Mouse (Mus musculus) lung, postnatal 4 days (tissue): ENCODE data around the gene Pcif1.
"Not testable (repeated sequence)": the region's sequence is repeated elsewhere in the genome, so short reads cannot be mapped to it uniquely, and the experiment has no call there.

Source experiments
- DNase-seq, 2 experiments: peaks; one replicate each; pipeline ENCODE4 v3.0.0; 2021

The Pcif1 gene

GRCm38 (mm10) chr2:164879228-164879567 is at the start of gene Pcif1:
Gene Pcif1 (plus strand): TSS chr2:164879304.
- DNase-seq: peak; percentile 93 to 95

- no peak for DNase-seq
Observed at GRCm38 (mm10) chr2:164831029-164831428, 48.1 kb upstream of the Pcif1 start.

GRCm38 (mm10) chr2:164832032-164832747 is 46.9 kb upstream of the Pcif1 start:
- no peak for DNase-seq

GRCm38 (mm10) chr2:164832748-164833301 is 46.3 kb upstream of the Pcif1 start, which contains the start of gene Ctsa:
Gene Ctsa (plus strand): TSS chr2:164832873.
- peak; percentile 87 for DNase-seq

- DNase-seq: peak; percentile 92 to 93
Observed at GRCm38 (mm10) chr2:164833314-164833959, 45.7 kb upstream of the Pcif1 start, which contains the start of gene Neurl2. Gene Neurl2 (minus strand): TSS chr2:164833456.

- peak in 1 of 2 experiments; percentile 26 for DNase-seq
Observed at GRCm38 (mm10) chr2:164834531-164834930, 44.6 kb upstream of the Pcif1 start.

GRCm38 (mm10) chr2:164835164-164835563 is 43.9 kb upstream of the Pcif1 start:
- peak in 1 of 2 experiments; percentile 20 for DNase-seq

- no peak for DNase-seq
Observed at GRCm38 (mm10) chr2:164845782-164846181, 33.3 kb upstream of the Pcif1 start.

GRCm38 (mm10) chr2:164850061-164850460 is 29.0 kb upstream of the Pcif1 start:
- no peak for DNase-seq

GRCm38 (mm10) chr2:164855572-164855971 is 23.5 kb upstream of the Pcif1 start:
- not testable (repeated sequence) for DNase-seq

- peak; percentile 27 to 50 for DNase-seq
Observed at GRCm38 (mm10) chr2:164856309-164857100, 22.6 kb upstream of the Pcif1 start.

GRCm38 (mm10) chr2:164857101-164857821 is 21.8 kb upstream of the Pcif1 start, which contains the start of gene Pltp:
Gene Pltp (minus strand): TSS chr2:164857711.
- DNase-seq: peak; percentile 80 to 84

- no peak for DNase-seq
Observed at GRCm38 (mm10) chr2:164857842-164858553, 21.1 kb upstream of the Pcif1 start.

GRCm38 (mm10) chr2:164859155-164859554 is 19.9 kb upstream of the Pcif1 start:
- DNase-seq: no peak

GRCm38 (mm10) chr2:164859640-164860432 is 19.3 kb upstream of the Pcif1 start:
- DNase-seq: no peak

- DNase-seq: no peak
Observed at GRCm38 (mm10) chr2:164861094-164861493, 18.0 kb upstream of the Pcif1 start.

- peak; percentile 87 to 92 for DNase-seq
Observed at GRCm38 (mm10) chr2:164862179-164862861, 16.8 kb upstream of the Pcif1 start.

GRCm38 (mm10) chr2:164863411-164863810 is 15.7 kb upstream of the Pcif1 start:
- not testable (repeated sequence) for DNase-seq

- DNase-seq: no peak
Observed at GRCm38 (mm10) chr2:164864593-164864992, 14.5 kb upstream of the Pcif1 start.
